Mouse (Mus musculus) frontal cortex, adult (tissue): ENCODE measurements at regions not wholly inside any gene's neighbourhood (a gene's known extent, or its start where the extent isn't known, plus 50 kb on each side); places are given as distances from the start of the nearest gene placed in this dataset.

ENCODE experiments used
- ATAC-seq: cut with Nextera tagmentation; 2 replicates; pipeline ENCODE4 v1.9.2; 2017; ENCODE audit warnings: mild to moderate bottlenecking, moderate library complexity, mixed read lengths; ENCODE audit not compliant: low TSS enrichment

DNA sequence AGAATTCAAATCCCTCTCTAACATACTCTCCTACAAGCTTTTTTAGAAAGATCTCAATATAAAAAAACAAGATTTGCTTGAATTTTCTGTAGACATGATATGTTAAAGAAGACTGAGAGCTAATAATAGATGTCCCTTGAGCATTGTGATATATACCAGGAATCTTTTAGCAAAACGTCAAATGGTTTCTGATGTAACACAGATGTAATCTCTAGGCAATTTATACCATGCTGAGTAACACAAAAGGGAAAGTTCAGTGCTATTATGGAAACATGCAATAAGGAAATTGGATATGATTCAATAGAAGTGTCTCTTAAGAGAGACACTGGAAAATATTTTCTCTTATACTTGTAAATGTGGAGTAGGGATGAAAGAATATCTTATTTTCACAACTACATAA is 434.8 kb upstream of the Fsip2 start:
- ATAC-seq: no peak

DNA sequence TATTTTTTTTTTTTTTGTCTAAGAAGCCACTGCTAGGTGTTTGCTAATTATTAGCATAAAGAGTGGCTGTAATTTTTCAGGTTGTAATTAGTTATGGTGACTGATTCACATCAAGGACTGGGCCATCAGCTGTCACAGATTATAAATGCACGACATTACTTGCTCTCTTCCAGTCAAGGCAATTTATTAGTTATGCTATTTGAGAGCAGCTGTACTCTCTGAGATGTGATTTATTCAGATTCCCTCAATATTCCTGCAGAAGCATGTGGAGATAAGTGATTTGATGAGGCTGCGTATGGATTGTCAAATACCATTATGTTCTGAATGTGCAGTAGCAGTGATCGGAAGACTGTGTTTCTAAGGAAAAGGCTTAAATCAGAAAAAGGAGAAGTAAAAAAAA is 428.3 kb upstream of the Fsip2 start:
- ATAC-seq: no peak

DNA sequence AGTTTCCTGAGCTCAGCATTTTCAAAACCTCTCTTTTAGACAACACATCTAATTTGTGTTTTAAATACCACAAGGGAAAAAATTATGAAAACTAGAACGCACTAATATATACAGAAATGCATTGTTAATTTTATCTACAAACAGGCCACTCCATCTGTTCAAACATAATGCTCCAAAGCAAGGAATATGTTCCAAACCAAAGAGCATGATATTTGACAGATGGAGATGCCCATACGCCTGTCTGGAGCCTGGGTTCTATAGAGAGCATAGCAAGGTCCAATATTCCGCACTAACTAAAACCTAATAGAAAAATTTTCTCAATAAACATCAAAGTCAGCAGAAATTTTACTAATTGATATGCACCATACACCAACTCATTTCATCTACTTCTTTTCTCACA is 423.5 kb upstream of the Fsip2 start:
- ATAC-seq: no peak

DNA sequence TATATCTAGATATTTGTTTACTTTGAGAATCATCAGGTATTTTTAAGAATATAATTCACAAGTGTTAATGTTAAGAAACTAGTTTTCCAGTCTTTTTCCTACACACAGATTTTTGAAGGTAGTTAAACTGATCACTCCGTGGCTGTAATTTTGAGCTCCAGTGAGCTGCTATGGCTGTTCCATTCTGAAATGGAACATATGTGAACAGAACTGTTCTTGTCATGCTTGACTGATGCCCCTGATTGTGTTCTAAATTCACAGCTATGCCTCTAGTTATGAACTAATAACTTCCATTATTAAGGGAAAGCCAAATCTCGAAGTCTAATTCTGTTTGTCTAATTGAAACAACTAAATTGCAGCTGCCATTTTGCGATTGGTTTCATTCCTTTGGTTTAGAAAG is 404.5 kb upstream of the Fsip2 start:
- no peak for ATAC-seq

DNA sequence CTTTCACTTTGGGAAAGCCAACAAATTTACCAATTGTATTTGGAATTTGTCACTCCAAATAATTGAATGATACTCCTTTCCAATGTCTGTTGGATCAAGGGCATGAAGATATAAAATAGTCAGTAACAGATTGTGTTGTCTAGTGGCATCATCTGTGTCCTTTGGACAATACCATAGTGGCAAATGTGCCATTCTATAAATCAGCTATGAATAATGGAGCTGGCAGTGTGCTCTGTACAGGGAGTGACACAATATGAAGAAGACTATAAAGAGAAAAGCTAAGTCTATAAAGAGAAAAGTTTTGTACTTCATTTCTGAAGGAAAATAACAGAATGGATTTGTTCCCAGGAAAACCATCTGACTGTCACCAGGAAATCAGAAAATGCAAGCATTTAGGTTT is 402.8 kb upstream of the Fsip2 start:
- peak; percentile 57; the same call in 1 of the 2 replicates for ATAC-seq

DNA sequence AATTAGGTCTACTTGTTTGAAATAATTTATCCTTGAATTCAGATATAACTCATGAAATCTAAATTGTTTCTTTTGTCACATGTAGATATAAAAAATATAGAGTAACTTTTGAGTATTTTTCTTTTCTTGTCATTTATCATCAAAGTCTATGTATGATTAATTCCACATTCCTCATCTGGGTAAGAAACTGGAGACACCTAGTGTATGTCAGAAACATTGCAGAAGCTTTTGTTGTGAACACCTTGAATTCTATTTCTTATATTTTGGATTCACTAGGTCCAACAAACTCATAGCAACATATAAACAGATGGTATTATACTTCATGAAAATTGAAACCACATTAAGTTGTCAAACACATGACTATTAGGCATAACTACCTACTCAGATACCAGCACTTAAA is 373.1 kb upstream of the Fsip2 start:
- no peak for ATAC-seq

DNA sequence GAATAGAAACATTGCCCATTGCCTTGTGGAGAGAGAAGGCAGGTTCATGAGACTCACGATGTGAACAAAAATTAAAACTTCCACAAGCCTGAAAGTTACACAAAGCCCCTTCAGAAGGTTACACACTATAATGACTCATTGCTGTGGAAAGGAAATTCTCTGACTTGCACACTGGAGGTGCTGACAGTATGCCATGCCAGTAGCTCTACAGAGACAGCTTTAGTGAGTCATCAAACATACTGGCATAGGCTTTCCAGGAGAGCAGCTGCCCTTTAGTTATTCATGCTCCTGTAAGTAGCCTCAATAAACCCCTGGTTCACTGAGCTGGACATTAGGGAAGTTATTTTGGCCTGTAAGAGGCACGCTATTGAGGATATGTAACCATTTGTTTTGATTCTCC is 371.3 kb upstream of the Fsip2 start:
- peak; percentile 44; the same call in 1 of the 2 replicates for ATAC-seq

DNA sequence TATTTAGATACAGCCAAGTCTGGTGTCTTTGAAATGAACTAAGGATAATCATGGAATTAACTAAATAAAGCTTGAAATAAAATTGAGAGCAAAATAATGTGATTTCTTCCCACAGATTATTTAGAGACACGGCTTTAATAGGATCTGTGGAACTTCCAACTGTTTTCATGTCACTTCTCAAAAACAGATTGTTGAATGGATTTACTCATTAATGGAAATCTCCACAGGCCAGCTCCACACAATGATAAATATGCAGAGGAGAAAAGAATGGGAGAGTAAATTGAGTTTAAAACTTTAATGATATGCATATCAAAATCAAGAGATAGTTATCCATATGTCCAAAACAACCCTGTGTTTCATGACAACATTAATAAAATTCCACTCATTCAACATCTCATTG is 369.6 kb upstream of the Fsip2 start:
- no peak for ATAC-seq

DNA sequence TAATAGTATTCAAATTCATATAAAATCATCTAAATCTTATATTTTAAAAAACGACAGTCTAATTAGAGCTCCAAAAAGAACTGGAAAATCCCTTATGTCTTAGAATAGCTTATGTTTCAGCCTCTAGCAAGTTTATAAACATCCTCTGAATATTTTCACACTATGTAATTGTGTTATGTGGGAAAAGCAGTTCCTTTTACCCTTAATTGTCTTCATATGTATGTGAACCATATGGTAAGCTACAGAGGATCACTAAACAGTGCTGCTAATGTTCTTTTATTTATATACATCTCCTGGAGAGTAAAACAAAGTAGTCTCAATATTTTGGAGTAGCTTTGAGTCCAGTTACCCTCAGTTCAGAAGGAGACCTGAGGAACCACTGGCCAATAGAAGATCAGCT is 363.8 kb upstream of the Fsip2 start:
- ATAC-seq: peak; percentile 67

DNA sequence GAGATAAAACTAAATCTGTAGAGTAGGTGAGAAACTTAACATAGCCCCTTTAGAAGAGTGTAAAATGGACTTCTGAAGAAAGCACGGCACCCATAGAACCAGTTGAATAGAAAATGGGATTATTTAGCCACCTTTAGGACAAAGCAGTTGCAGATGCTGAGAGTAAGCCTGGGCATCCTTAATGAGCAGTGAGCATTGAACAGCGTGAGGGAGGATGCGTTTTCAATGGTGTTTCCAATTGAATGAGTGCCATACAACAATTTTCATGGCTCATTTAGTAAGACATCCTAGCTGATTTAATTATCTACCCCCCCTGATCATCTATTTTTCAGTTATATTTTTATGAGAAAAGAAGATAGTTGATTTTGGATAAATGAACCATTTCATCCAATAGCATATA is 327.2 kb upstream of the Fsip2 start:
- ATAC-seq: no peak

DNA sequence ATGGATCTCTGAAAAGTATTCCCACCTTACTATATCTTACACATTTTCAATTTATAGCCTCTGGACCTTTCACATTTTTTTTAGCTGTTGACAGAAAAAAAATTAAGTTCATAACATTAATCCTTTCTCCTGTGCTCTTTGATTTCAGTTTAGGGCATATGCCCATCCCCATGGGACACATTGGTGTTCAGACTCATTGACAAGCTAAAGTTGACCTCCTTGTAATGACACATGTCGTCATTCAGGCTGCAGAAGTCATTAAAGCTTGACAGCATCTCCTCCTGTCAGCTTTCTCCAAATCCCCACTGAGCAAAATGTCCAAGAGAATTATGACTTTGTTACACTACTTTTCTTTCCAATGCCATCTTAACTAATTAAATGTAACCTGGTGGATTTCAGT is 322.9 kb upstream of the Fsip2 start:
- no peak for ATAC-seq

DNA sequence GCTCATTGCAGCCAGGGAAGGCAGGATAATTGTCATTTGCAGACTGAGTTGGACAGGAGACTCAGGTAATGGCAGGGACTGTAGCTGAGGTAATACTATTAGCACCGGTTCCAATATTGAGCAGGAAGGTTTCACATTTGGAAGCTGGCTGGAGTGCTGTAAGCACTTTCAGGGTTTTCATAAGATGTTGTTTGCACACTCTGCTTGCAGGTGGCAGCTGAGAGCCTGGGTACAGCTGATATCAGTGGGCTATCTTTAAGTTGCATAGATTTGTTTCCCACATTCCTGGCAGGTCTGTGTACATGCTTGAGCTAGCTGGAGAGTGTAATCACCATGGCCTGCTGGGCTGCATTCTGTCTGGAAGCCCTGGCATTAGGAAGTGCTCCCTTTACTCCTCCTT is 299.0 kb upstream of the Fsip2 start:
- no peak for ATAC-seq
